Comparison of ENCODE assay signal across 33 mouse cellular contexts in the genomic region with DNA sequence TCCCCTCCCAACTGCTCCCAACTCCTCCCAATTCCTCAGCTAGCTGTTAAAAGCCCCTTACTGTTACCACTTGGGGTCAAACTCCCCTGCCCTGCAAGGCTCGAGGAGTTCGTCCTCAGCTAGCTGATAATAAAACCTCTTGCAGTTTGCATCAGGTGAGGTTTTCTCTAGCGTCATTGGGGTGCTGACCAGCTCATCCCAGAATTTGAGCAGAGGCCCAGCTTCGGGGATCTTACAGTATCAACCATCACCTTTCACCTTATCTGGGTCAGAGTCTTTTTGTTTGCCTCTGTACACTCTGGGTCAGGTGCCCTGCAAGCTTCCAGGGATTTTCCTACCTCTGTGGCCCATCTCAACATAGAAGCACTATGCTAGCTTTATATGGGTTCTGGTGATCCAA. TPM values are rescaled to one million over a fixed set of nuclear protein-coding genes. Genes with fewer than 3 reads are reported as not detected.
"Had no signal": no experiment of that assay in that cellular context is flagged by ENCODE, and none has a peak within 500 bp of the region (broad histone marks: within the 10 kb centered on the region; RNA-seq: fewer than 3 reads in every experiment).

No protein-coding gene starts in this region.

- H3K9me3 ChIP-seq: heart, embryonic 15.5 days; hindbrain, embryonic 12.5 days; hindbrain, embryonic 13.5 days; hindbrain, embryonic 15.5 days; intestine, embryonic 15.5 days; kidney, embryonic 15.5 days had no signal

- H3K27ac ChIP-seq: heart, embryonic 13.5 days; heart, embryonic 15.5 days; hindbrain, embryonic 10.5 days; hindbrain, embryonic 12.5 days; hindbrain, embryonic 13.5 days; hindbrain, embryonic 14.5 days; hindbrain, embryonic 15.5 days; hindbrain, postnatal 0 days; intestine, embryonic 15.5 days; kidney, embryonic 15.5 days; kidney, postnatal 0 days; layer of hippocampus, adult 2 months; left cerebral cortex, adult 2 months had no signal

- DNase-seq: heart, postnatal 10 days; heart, postnatal 14 days; heart, postnatal 4 days; kidney, adult 11 months; kidney, adult 18-20 months; kidney, adult 2 months; kidney, adult 8-10 months; kidney, adult 9 months; kidney, postnatal 10 days; kidney, postnatal 14 days; kidney, postnatal 25 days; kidney, postnatal 36 days; kidney, postnatal 4 days; layer of hippocampus, adult 9-11 months; layer of hippocampus, postnatal 36 days had no signal

- H3K36me3 ChIP-seq: heart, embryonic 12.5 days; heart, embryonic 13.5 days; heart, embryonic 15.5 days; hindbrain, embryonic 10.5 days; hindbrain, embryonic 12.5 days; hindbrain, embryonic 13.5 days; hindbrain, embryonic 15.5 days; intestine, embryonic 15.5 days; kidney, embryonic 15.5 days had no signal

- H3K27me3 ChIP-seq: hindbrain, embryonic 15.5 days had no signal

- H3K4me3 ChIP-seq: heart, embryonic 12.5 days; heart, embryonic 13.5 days; heart, embryonic 15.5 days; hindbrain, embryonic 10.5 days; hindbrain, embryonic 12.5 days; hindbrain, embryonic 13.5 days; hindbrain, embryonic 15.5 days; intestine, embryonic 15.5 days; kidney, embryonic 15.5 days; layer of hippocampus, adult 2 months; left cerebral cortex, adult 2 months had no signal

RNA-seq across cellular contexts. Expression of a gene that starts 4.1 kb away (rescaled TPM):
- total RNA-seq: hematopoietic stem cell, adult 5-6 weeks had no signal
- polyA plus RNA-seq: hindbrain, embryonic 11.5 days; inflammation-experienced regulatory T-cells, adult 6 months; intestine, embryonic 16.5 days; kidney, adult 2 months had no signal
